In the genomic region with DNA sequence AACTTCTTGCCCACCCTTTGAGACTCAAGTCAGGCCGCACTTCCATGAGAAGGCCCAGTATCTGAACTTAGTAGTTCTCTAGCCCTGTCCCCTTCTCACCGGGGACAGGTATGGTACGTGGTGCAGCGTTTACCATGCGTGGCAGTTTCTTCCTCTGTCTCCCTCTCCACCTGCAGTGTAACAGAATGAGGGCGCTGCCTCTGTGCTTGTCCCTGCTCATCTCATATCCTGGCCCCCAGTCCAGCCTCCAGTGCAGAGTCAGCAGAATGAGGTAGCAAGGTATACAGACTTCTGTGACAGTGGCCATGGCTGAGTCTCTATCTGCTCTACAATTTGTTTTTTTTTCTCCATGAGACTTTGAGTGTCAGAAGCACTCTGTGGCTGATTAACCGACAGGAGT, we compare ENCODE assay signal across 25 mouse cellular contexts. TPM values are rescaled to one million over a fixed set of nuclear protein-coding genes. Genes with fewer than 3 reads are reported as not detected.
DNase-seq lines count a peak whose midpoint lies in the region; ATAC-seq and TF ChIP-seq lines count a peak whose summit lies in the region.
"Had no signal": no experiment of that assay in that cellular context is flagged by ENCODE, and none has a peak within 500 bp of the region (broad histone marks: within the 10 kb centered on the region; RNA-seq: fewer than 3 reads in every experiment).

No protein-coding gene starts in this region.

- no peak for TF ChIP-seq POLR2A in thymus, adult 2 months (IDR thresholded peaks at IDR 0.05; ENCODE audit: control insufficient read depth, extremely low read depth, insufficient read depth, low read length, poor library complexity)

- WGBS in thymus, adult 2 months: 90% methylated on average over 7 of the region's 7 CpGs
- WGBS in hindbrain, embryonic 14.5 days: 91% methylated on average over 7 of the region's 7 CpGs

- H3K4me2 ChIP-seq in hindbrain, embryonic 14.5 days (replicated peaks): no peak overlapping the region
- H3K4me2 ChIP-seq: heart, embryonic 13.5 days; midbrain, embryonic 12.5 days; neural tube, embryonic 15.5 days had no signal

- peak overlapping the region; percentile 39; the same call in 1 of the 2 replicates for H3K27ac ChIP-seq in thymus, adult 2 months (ENCODE audit: control insufficient read depth, insufficient read depth, low read length)
- H3K27ac ChIP-seq in hindbrain, embryonic 14.5 days: no peak overlapping the region
- H3K27ac ChIP-seq: heart, embryonic 13.5 days; midbrain, embryonic 12.5 days; neural tube, embryonic 15.5 days had no signal

- peaks cover 50% of the 10 kb centered on the region for H3K4me1 ChIP-seq in thymus, adult 2 months (replicated peaks; ENCODE audit: control insufficient read depth, insufficient read depth, low read length)
- no peaks in the 10 kb centered on the region for H3K4me1 ChIP-seq in hindbrain, embryonic 14.5 days (replicated peaks; ENCODE audit: control insufficient read depth, insufficient read depth, low read length)
- H3K4me1 ChIP-seq: neural tube, embryonic 15.5 days had no signal

- no peak overlapping the region for H3K4me3 ChIP-seq in thymus, adult 2 months (ENCODE audit: control insufficient read depth, insufficient read depth, low read length)
- no peak overlapping the region for H3K4me3 ChIP-seq in hindbrain, embryonic 14.5 days (replicated peaks; ENCODE audit: low read length)
- H3K4me3 ChIP-seq: heart, embryonic 13.5 days; midbrain, embryonic 12.5 days; neural tube, embryonic 15.5 days had no signal

- no peak for ATAC-seq in CD4-positive, CD25-positive, alpha-beta regulatory T cell, adult 4 months
- no peak for ATAC-seq in hindbrain, embryonic 14.5 days (ENCODE audit: low FRiP score)
- ATAC-seq: forebrain, postnatal 0 days; inflammation-experienced regulatory T-cells, adult 6 months had no signal

- H3K36me3 ChIP-seq in thymus, adult 2 months (ENCODE audit: control insufficient read depth, insufficient read depth, low read length): 0 out of 2 replicates have a peak, but pooled peaks cover 3% of the 10 kb centered on the region
- no peaks in the 10 kb centered on the region for H3K36me3 ChIP-seq in hindbrain, embryonic 14.5 days (replicated peaks; ENCODE audit: control insufficient read depth, insufficient read depth)
- H3K36me3 ChIP-seq: heart, embryonic 13.5 days; midbrain, embryonic 12.5 days; neural tube, embryonic 15.5 days had no signal

- no peaks in the 10 kb centered on the region for H3K27me3 ChIP-seq in thymus, adult 2 months (ENCODE audit: control insufficient read depth, insufficient read depth, low read length)
- no peaks in the 10 kb centered on the region for H3K27me3 ChIP-seq in hindbrain, embryonic 14.5 days (ENCODE audit: control insufficient read depth, insufficient read depth, low read length)
- H3K27me3 ChIP-seq: CH12.LX; midbrain, embryonic 12.5 days; neural tube, embryonic 15.5 days had no signal

- no peak for TF ChIP-seq CTCF in thymus, adult 2 months (IDR thresholded peaks at IDR 0.05; ENCODE audit: borderline replicate concordance, control insufficient read depth, extremely low read depth, insufficient read depth, low read length, poor library complexity)

- DNase-seq in CD4-positive, CD25-positive, alpha-beta regulatory T cell, adult 2 months (ENCODE audit: low read depth, low spot score): peak; percentile 39
- DNase-seq in thymus, adult 2 months: no peak
- DNase-seq in thymus, adult 18-20 months: no peak
- peak; percentile 19 to 34 for DNase-seq in thymus, postnatal 10 days (ENCODE audit: low spot score in 2 of 2)
- no peak for DNase-seq in hindbrain, embryonic 14.5 days (ENCODE audit: low spot score)
- DNase-seq in layer of hippocampus, adult 18-20 months (ENCODE audit: low spot score in 2 of 2): no peak
- DNase-seq: adrenal gland, adult 2 months; cerebellum, adult 8-10 months; cerebellum, postnatal 36 days; forebrain, postnatal 0 days; gastrocnemius, postnatal 25 days; heart, adult 18-20 months; heart, postnatal 14 days; kidney, adult 8-10 months; kidney, postnatal 25 days; layer of hippocampus, postnatal 36 days; lung, adult 18-20 months; lung, postnatal 10 days; right cerebral cortex, adult 18-20 months had no signal

- H3K9me3 ChIP-seq in hindbrain, embryonic 14.5 days (ENCODE audit: control insufficient read depth, low read length): no peaks in the 10 kb centered on the region
- H3K9me3 ChIP-seq: heart, embryonic 13.5 days; midbrain, embryonic 12.5 days; neural tube, embryonic 15.5 days had no signal

- H3K9ac ChIP-seq in hindbrain, embryonic 14.5 days: no peak overlapping the region
- H3K9ac ChIP-seq: forebrain, postnatal 0 days; heart, embryonic 13.5 days; midbrain, embryonic 12.5 days; neural tube, embryonic 15.5 days had no signal

RNA-seq across cellular contexts. Expression of a gene that starts 32.4 kb away (rescaled TPM):
- polyA plus RNA-seq in CD4-positive, CD25-positive, alpha-beta regulatory T cell, adult 4 months (2017; shearing (Covaris generic)): 100 to 1,000 TPM; 109 to 197 TPM
- 17.2 TPM in 2 replicates for polyA plus RNA-seq in thymus, adult 2 months (2012; rRNA removed)
- polyA plus RNA-seq in hindbrain, embryonic 14.5 days (2014; fragmentation: Nextera tagmentation; extraction: Ambion mirVana): 2.8 and 3.2 TPM in 2 replicates
- 1 to 10 TPM; 1.7 to 2.9 TPM for total RNA-seq in layer of hippocampus, adult 18-20 months (2021)

Comparison
In these comparisons a context has a peak if more than half of its experiments do, and no peak if none do; other contexts are left out.
1. DNase-seq: peak in CD4-positive, CD25-positive, alpha-beta regulatory T cell, adult 2 months (single experiment) and thymus, postnatal 10 days (2 of 2); none in thymus, adult 2 months (single experiment), thymus, adult 18-20 months (0 of 2), hindbrain, embryonic 14.5 days (single experiment) and layer of hippocampus, adult 18-20 months (0 of 2).